Mouse (Mus musculus) skeletal muscle tissue, adult 2 months (tissue): Measurements from ENCODE around the gene Pbsn.
"Not testable (repeated sequence)": the region's sequence is repeated elsewhere in the genome, so short reads cannot be mapped to it uniquely, and the experiment has no call there.

ENCODE experiments used
- DNase-seq: peaks from one replicate; pipeline ENCODE4 v3.0.0-alpha.2; 2012; ENCODE audit warnings: low read depth, low spot score

Pbsn gene

DNA sequence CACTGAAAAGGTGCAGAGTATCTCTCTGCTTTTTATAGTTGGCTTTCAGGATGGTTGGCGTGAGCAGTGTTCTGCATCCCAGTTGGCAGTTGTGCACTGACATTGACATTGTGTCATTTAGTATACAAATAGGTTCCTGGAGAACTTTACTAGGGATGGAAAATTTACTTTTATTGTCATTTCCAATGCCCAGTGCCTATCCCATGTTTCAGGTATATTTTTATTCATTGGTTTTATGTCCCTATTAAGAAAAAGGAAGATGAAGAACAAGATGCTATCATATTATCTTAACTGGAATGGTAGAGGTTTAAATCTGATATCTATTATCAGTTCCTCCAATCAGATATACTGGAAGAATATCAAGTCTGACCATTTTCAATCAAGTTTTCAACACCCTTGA, at the start of gene Pbsn:
Gene Pbsn (minus strand): TSS at position 101 of the 400 bp plus-strand sequence.
- no peak for DNase-seq

DNA sequence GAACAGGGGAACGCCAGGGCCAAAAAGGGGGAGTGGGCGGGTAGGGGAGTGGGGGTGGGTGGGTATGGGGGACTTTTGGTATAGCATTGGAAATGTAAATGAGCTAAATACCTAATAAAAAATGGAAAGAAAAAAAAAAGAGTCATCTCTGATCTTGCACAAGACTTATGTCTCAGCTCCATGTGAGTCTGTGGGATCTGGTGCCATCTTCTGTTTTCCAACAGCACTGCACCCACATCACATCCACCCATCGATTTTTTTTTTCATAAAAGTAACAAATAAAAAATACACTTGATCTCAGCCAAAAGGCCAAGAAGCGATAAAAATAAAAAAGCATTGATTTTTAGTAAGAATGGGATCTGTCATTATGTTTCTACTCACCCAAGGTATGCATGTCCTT, 26.6 kb upstream of the Pbsn start:
- DNase-seq, result not testable (repeated sequence)

DNA sequence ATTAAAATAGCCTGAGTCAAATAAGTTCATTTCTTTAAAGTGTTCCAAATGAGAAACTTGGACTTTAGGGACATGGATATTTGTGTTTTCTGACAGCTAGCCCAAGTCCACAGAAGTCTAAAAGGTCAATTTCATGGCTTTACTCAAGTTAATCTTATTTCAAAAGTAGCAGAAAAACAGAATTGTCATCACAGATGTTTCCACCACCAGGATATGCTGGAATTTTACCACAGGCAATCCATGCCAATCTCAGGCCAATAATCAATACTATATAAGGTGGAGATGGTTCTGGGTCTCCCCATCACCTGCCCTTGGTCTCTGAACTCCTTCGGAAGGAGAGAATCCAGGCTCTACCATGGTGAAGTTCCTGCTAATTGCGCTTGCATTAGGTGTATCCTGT, 11.0 kb upstream of the Pbsn start, which contains the start of gene Gm14744:
Gene Gm14744 (plus strand): TSS at position 301 of the 400 bp plus-strand sequence.
- not testable (repeated sequence) for DNase-seq

DNA sequence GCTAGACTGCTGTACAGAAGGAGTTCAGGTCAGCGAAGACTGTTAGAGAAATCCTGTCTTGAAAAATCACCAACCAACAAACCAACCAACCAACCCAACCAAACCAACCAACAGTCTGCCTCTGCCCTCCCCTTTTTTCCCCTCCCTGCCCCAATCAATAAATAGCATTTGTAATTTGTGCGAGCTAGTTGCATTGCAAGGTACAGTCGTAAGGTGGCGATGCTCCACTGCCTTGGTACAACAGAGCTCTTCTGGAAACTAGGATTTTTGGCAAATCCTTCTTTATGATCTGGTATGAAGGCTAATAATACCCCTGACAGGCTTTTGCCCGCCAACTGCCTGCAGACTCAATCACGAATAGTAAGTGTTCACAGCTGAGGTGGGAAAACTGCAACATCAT, 41.4 kb downstream of the Pbsn start:
- DNase-seq, result no peak

DNA sequence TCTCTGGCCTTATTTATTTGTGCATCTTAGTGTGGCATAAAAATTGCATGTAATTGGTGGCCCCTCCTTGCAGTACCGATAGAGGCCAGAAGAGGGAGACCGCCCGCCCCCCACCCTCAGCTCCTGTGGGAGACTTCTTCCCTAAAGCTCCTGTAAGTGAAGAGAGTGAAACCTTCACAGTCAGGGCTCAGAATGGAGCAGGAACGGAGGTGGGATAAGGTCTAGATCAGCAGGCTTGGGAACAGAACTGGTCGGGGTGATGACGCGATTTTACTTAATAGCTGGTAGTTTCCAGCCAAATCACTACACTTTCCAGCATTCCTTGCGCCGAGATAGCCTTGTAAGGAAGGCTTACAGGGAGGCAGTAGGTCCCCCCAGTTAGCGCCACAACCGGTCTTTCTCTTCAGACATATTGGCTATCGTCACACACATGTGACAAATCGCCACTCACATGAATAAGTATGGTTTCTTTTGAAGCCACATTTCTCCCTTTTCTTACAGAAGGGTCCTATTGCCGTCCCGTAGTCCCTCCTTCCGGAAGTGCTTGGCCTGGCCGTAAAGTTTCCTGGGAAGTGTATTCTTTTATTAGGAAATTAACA, 42.7 kb downstream of the Pbsn start:
- DNase-seq, result peak; percentile 43

DNA sequence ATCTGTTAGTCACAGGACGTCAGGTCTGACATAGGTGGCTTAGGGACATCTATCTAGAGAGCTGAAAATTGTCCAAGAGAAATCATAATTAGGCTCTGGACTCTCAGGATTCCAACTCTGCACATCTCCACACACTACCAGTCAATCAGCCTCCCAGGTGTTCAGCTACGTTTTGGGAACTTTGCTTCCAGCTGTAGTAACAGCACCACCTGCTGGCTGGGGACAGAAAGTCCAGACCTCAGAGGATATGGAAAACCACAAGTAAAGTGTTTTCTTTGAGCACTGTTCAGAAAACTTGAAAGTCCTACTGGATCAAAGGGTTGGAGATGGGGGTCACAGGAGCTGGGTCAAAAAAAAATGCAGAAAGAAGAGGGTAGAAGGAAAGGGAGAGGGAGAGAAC, 44.8 kb downstream of the Pbsn start:
- no peak for DNase-seq

DNA sequence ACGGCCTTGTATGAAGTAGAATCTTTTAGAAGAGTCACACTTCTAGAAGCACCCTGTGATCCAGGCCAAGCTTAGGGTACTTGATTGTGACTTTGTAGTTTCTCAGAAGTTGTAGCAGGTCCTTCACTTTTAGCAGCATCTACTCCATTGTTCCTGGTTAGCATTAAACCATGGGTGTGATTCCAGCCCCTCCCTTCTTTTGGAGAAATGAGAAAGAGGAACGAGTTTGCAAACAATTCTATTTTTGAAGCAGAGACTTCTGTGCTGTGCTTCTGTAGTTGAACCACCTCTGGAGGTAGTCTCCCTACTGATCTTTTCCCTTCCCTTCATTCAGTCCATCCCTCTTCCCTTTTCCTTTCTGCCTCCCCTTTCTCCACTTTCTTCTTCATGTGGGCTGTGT, 51.1 kb downstream of the Pbsn start:
- DNase-seq, result no peak

DNA sequence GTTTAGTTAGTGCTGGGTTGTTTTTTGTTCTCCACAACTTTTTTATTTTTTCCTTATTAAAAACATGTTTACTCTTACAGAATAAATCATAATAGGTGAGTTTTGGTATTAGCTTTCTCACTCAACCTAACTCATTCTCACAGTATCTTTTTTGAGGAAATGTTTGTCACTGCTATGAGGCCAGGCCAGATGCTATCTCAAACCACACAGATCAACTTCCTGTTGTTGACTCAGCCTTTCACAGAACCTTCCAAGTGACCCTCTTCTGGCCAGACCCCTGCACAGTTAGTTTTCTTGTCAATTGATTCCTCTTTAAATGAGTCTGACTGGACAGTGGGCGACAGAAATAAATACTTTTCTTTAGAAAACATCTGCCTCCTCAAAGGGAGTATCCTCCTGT, 51.9 kb downstream of the Pbsn start:
- no peak for DNase-seq

DNA sequence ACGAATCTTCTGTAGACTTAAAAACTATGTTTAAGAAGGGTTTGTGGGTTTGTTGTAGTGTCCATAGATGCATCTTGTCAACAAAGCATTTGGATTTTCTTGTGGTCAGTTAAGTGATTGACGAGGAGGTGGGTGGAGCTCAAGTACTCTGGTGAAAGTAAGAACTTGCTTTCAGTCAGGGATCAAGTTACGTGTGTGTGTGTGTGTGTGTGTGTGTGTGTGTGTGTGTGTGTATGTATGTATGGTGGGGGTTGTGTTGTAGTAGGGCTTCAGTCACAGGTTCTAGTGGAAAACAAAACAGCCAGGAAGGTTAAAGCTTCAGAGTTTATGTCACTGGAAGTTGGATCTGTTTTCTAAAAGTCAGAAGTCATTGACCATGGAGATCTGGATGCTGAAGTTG, 53.9 kb downstream of the Pbsn start:
- DNase-seq, result no peak

DNA sequence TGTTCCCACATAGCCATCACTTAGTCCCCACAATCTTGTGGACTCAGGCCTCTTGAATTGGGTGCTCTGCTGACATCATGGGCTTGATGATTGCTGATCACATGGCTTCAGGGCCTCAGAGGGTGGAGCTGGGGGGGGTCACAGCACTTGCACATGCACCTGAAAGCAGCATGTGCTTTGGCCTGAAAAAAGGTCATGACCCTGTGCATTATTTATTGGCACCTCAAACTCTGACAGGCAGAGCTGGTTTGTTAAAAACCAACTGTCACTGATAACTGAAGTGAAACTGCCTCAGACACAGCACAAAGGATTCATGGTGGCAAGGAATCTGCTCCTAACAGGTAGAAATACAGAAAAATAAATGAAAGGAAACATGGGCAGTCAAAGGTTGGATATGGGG, 55.6 kb downstream of the Pbsn start:
- no peak for DNase-seq

DNA sequence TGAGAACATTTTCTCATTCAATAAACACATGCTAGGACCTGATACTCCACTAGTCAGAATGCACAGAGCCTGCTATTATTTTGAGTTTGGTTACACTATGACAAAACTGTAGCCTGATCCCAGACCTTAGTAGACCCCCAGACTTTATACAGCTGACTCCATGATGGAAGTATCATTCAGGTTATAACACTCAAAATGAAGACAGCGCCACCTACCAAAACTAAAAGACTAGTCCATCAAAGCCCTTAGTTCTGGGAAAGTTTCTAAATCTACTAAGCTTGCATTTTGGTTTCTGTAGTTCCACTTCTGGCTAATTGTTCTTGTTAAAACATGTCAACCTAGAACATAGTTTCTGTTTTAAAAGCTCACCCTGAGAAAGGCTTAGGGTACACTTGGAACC, 56.5 kb downstream of the Pbsn start:
- DNase-seq, result no peak

DNA sequence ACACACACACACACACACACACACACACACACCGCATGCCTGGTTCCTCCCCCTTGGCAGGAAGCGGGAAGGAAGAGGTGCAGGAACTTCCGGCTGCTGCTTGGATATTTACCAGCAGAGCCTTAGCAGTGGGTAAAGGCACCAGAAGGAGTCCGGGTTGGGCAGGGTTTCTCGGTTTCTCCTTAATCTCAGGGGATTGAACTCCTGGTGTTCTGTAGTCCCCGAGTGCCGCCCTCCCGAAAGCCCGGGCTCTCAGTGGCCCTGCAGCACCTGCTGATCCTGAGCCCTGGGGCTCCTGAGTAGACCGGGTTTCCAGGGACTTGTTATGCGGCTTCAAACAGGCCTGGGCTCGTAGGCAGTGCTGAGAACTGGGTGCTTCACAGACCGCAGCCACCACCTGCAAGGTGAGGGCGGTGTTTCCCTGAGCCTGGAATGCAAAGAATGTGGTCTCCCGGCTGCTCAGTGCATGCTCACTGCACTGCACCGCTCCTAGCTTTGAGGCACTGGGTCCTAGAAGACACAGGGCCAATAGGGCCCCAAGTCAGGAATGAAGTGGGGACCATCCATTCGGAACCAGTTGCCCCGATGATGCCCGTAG, 57.1 kb downstream of the Pbsn start, which contains the start of gene Prkx:
Gene Prkx (minus strand): TSS at position 41 of the 598 bp plus-strand sequence.
- peak; percentile 29 for DNase-seq

DNA sequence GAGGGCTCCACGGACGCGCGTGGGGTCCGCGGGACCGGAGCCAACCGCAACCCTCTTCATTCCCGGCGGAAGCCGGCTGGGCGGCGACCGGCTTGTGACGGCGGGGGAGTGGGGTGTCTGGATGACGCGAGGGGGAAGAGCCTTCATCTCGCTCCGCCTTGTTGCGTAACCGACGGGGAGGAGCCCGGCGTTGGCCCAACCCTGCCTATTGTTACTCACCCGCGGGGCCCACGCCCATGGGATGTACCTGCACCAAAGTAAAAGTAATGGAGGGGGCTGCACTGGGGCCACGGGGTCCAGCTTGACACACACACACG, 57.6 kb downstream of the Pbsn start:
- DNase-seq, result peak; percentile 72

DNA sequence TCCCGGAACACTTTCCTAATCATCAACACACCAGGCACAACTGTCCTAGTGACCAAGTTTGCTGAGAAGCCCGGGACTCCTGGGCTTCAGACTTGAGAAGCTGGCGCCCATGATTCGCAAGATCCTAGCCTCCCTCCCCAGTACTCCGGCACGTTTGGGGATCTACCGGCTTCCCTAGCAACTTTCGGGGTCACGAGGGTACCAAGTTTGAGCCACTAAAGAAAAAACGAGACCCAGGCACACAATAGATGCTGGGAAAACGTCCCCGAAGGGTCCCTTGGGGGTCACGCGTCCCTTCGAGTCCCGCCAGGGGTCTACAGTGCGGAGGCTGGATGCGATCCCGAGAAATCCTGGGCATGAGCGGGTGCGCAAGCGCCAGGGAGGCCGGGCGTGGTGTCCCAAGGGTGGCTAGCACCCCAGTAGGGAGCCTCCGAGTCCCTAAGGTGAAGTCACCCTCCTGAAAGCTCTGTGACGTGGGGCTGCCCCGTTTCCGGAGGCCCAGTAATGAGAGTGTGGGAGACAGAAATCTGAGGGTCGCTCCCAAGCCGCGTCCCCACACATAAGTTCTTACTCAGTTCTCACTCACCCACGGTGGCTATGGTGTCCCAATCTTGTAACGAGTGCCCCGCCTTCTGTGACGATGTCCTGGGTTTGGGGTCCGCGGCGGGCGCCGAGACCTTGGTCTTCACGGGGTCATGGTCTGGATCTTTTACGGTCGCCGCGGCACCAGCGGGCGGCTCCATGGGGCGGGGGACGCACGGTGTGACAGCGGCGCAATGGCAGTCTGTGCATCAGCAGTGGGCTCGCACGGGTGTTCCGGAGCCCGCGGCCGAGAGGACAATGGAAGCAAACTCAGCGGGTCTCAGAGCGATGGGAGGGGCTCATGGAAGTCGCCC, 58.2 kb downstream of the Pbsn start:
- DNase-seq, result no peak

DNA sequence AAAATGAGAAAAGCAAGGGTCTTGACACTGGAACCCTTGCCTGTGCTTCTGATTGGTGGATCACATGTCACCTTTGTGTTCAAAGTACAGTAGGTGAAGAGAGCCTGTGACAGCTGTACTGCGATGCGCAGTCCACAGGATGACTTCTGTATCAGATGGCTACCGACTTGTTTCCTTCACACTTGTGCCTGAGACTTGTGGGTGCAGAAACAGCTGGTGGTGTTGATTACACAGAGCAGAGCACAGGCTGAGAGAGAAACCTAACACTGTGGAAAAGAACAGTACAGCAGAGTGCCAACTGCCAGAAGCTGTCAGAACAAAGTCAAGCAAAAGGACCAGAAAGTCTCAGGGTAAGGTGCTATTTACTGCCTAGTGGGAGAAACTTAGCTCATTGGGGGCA, 64.7 kb downstream of the Pbsn start:
- no peak for DNase-seq
